ENCODE assay signal across 20 mouse cellular contexts in genomic region chr17:86727031-86727430, GRCm38 (mm10). TPM values are rescaled to one million over a fixed set of nuclear protein-coding genes. Genes with fewer than 3 reads are reported as not detected.
DNase-seq lines count a peak whose midpoint lies in the region; ATAC-seq and TF ChIP-seq lines count a peak whose summit lies in the region.
"Had no signal": no experiment of that assay in that cellular context is flagged by ENCODE, and none has a peak within 500 bp of the region (broad histone marks: within the 10 kb centered on the region; RNA-seq: fewer than 3 reads in every experiment).

No protein-coding gene starts in this region.

- H3K9ac ChIP-seq in heart, adult 2 months (ENCODE audit: low read depth, low read length), result no peak overlapping the region
- no peak overlapping the region for H3K9ac ChIP-seq in heart, embryonic 11.5 days (ENCODE audit: low read depth, low read length)
- H3K9ac ChIP-seq in embryonic facial prominence, embryonic 15.5 days, result no peak overlapping the region
- H3K9ac ChIP-seq in stomach, embryonic 15.5 days, result no peak overlapping the region
- H3K9ac ChIP-seq: embryonic facial prominence, embryonic 12.5 days; forebrain, embryonic 13.5 days; forebrain, postnatal 0 days; heart, embryonic 15.5 days; hindbrain, embryonic 13.5 days had no signal

- H3K27ac ChIP-seq in heart, adult 2 months, result peak overlapping the region; percentile 47; the same call in 1 of the 2 replicates
- H3K27ac ChIP-seq in heart, embryonic 11.5 days (ENCODE audit: low read depth, low read length), result no peak overlapping the region
- H3K27ac ChIP-seq in embryonic facial prominence, embryonic 15.5 days (replicated peaks), result 0 out of 2 replicates have a peak overlapping the region, but pooled peaks have one; percentile 7
- H3K27ac ChIP-seq in stomach, embryonic 15.5 days, result peak overlapping the region; percentile 70
- H3K27ac ChIP-seq: embryonic facial prominence, embryonic 12.5 days; forebrain, embryonic 13.5 days; heart, embryonic 10.5 days; heart, embryonic 15.5 days; hindbrain, embryonic 13.5 days; hindbrain, postnatal 0 days had no signal

- H3K79me2 ChIP-seq in heart, adult 2 months (replicated peaks; ENCODE audit: control insufficient read depth, insufficient read depth, low read length), result no peaks in the 10 kb centered on the region

- no peak for DNase-seq in heart, adult 2 months
- no peak for DNase-seq in neural tube, embryonic 10.5 days (ENCODE audit: extremely low spot score, low spot score)
- DNase-seq in layer of hippocampus, postnatal 14 days (ENCODE audit: low spot score in 2 of 2), result no peak
- DNase-seq: adrenal gland, adult 2 months; adrenal gland, postnatal 25 days; cerebellum, adult 2 months; cerebellum, postnatal 10 days; gastrocnemius, postnatal 25 days had no signal

- intact Hi-C loops in heart, adult 2 months (cut with DNase I), result no loop called here

- no peak for TF ChIP-seq POLR2A in heart, adult 2 months (IDR thresholded peaks at IDR 0.05; ENCODE audit: insufficient read depth, low read depth, low read length)

- no peak for TF ChIP-seq EP300 in heart, adult 2 months (IDR thresholded peaks at IDR 0.05; ENCODE audit: insufficient read depth, low read depth, low read length)

- TF ChIP-seq CTCF in heart, adult 2 months (IDR thresholded peaks at IDR 0.05), result no peak

- H3K4me1 ChIP-seq in heart, adult 2 months (ENCODE audit: control insufficient read depth, insufficient read depth, low read length), result peaks cover 6% of the 10 kb centered on the region
- peaks cover 3% of the 10 kb centered on the region for H3K4me1 ChIP-seq in heart, embryonic 11.5 days (ENCODE audit: control insufficient read depth, insufficient read depth, low read length)
- peaks cover 3% of the 10 kb centered on the region for H3K4me1 ChIP-seq in embryonic facial prominence, embryonic 15.5 days
- peaks cover 8% of the 10 kb centered on the region for H3K4me1 ChIP-seq in stomach, embryonic 15.5 days

- H3K4me2 ChIP-seq in heart, embryonic 11.5 days, result no peak overlapping the region
- no peak overlapping the region for H3K4me2 ChIP-seq in embryonic facial prominence, embryonic 15.5 days (replicated peaks)
- H3K4me2 ChIP-seq in stomach, embryonic 15.5 days, result 0 out of 2 replicates have a peak overlapping the region, but pooled peaks have one; percentile 11
- H3K4me2 ChIP-seq: embryonic facial prominence, embryonic 12.5 days; forebrain, embryonic 13.5 days; heart, embryonic 15.5 days; hindbrain, embryonic 13.5 days had no signal

- 90% methylated on average over 7 of the region's 7 CpGs for WGBS in heart, adult 2 months
- 84% methylated on average over 7 of the region's 7 CpGs for WGBS in heart, embryonic 11.5 days (ENCODE audit: insufficient replicate concordance)
- WGBS in embryonic facial prominence, embryonic 15.5 days, result 59% methylated on average over 7 of the region's 7 CpGs
- WGBS in stomach, embryonic 15.5 days, result 48% methylated on average over 7 of the region's 7 CpGs

- peaks cover 2% of the 10 kb centered on the region; the same call in 1 of the 2 replicates for H3K36me3 ChIP-seq in heart, adult 2 months (ENCODE audit: control insufficient read depth, insufficient read depth, low read length)
- H3K36me3 ChIP-seq in heart, embryonic 11.5 days (ENCODE audit: control insufficient read depth, insufficient read depth, low read length), result no peaks in the 10 kb centered on the region
- no peaks in the 10 kb centered on the region for H3K36me3 ChIP-seq in embryonic facial prominence, embryonic 15.5 days
- H3K36me3 ChIP-seq in stomach, embryonic 15.5 days, result no peaks in the 10 kb centered on the region
- H3K36me3 ChIP-seq: embryonic facial prominence, embryonic 12.5 days; heart, embryonic 10.5 days; heart, embryonic 15.5 days; hindbrain, embryonic 13.5 days had no signal

- H3K4me3 ChIP-seq in heart, adult 2 months, result no peak overlapping the region
- H3K4me3 ChIP-seq in heart, embryonic 11.5 days (ENCODE audit: low read depth, low read length), result no peak overlapping the region
- no peak overlapping the region for H3K4me3 ChIP-seq in embryonic facial prominence, embryonic 15.5 days (replicated peaks)
- no peak overlapping the region for H3K4me3 ChIP-seq in stomach, embryonic 15.5 days (replicated peaks)
- H3K4me3 ChIP-seq: embryonic facial prominence, embryonic 12.5 days; forebrain, embryonic 13.5 days; heart, embryonic 10.5 days; heart, embryonic 15.5 days; hindbrain, embryonic 13.5 days had no signal

- no peaks in the 10 kb centered on the region for H3K9me3 ChIP-seq in heart, embryonic 11.5 days (replicated peaks; ENCODE audit: control insufficient read depth, low read length)
- no peaks in the 10 kb centered on the region for H3K9me3 ChIP-seq in embryonic facial prominence, embryonic 15.5 days (replicated peaks)
- H3K9me3 ChIP-seq in stomach, embryonic 15.5 days, result no peaks in the 10 kb centered on the region
- H3K9me3 ChIP-seq: embryonic facial prominence, embryonic 12.5 days; forebrain, embryonic 13.5 days; heart, embryonic 10.5 days; heart, embryonic 15.5 days; hindbrain, embryonic 13.5 days had no signal

- no peaks in the 10 kb centered on the region for H3K27me3 ChIP-seq in heart, adult 2 months (ENCODE audit: control insufficient read depth, insufficient read depth, low read length)
- no peaks in the 10 kb centered on the region for H3K27me3 ChIP-seq in heart, embryonic 11.5 days (ENCODE audit: control insufficient read depth, insufficient read depth, low read length)
- no peaks in the 10 kb centered on the region for H3K27me3 ChIP-seq in embryonic facial prominence, embryonic 15.5 days
- H3K27me3 ChIP-seq in stomach, embryonic 15.5 days (replicated peaks), result no peaks in the 10 kb centered on the region
- H3K27me3 ChIP-seq: CH12.LX; forebrain, embryonic 13.5 days; heart, embryonic 15.5 days; hindbrain, embryonic 13.5 days had no signal

- no peak for ATAC-seq in heart, embryonic 11.5 days (replicated peaks; ENCODE audit: insufficient number of reproducible peaks, low FRiP score, low TSS enrichment)
- no peak for ATAC-seq in embryonic facial prominence, embryonic 15.5 days (ENCODE audit: insufficient number of reproducible peaks, low FRiP score, low TSS enrichment, low read depth)
- no peak for ATAC-seq in stomach, embryonic 15.5 days (ENCODE audit: insufficient read depth, low FRiP score, low read depth)
- ATAC-seq: forebrain, embryonic 13.5 days; forebrain, postnatal 0 days; hindbrain, postnatal 0 days had no signal

RNA-seq across cellular contexts. Expression of gene Epas1, which starts 26.5 kb away (rescaled TPM):
- 100 to 1,000 TPM; 244 to 277 TPM for total RNA-seq in heart, adult 2 months (2021)
- 115 and 119 TPM in 2 replicates for polyA plus RNA-seq in heart, adult 2 months (2012; rRNA removed)
- polyA plus RNA-seq in heart, embryonic 11.5 days (2014; fragmentation: Nextera tagmentation; extraction: Ambion mirVana), result 11.5 and 14.8 TPM in 2 replicates
- polyA plus RNA-seq in embryonic facial prominence, embryonic 15.5 days (2015; fragmentation: Nextera tagmentation; extraction: Ambion mirVana), result 6.0 and 9.8 TPM in 2 replicates
- 4.2 and 5.1 TPM in 2 replicates for polyA plus RNA-seq in stomach, embryonic 15.5 days (2015; fragmentation: Nextera tagmentation; extraction: Ambion mirVana)
- total RNA-seq in layer of hippocampus, postnatal 14 days (2021), result 100 to 1,000 TPM; 105 to 106 TPM
- total RNA-seq: hematopoietic stem cell, adult 5-6 weeks had no signal
